Mouse (Mus musculus) layer of hippocampus, postnatal 25 days (tissue): ENCODE results near the gene Dock4. TPM values are rescaled to one million over a fixed set of nuclear protein-coding genes. Genes with fewer than 3 reads are reported as not detected.
"Not testable (repeated sequence)": the region's sequence is repeated elsewhere in the genome, so short reads cannot be mapped to it uniquely, and the experiment has no call there.

ENCODE experiments used
- DNase-seq, 2 experiments: peaks; one replicate each; pipeline ENCODE4 v3.0.0; 2022; ENCODE audit warnings: mixed read lengths in 2 of 2, low spot score in 1 of 2; ENCODE audit errors: extremely low spot score in 1 of 2
- total RNA-seq, 2 experiments: library from RNA; stranded (reverse); gene quantifications; 2 replicates each; pipeline ENCODE4 v1.2.3; 2021

Dock4 gene
- total RNA-seq, 2 experiments from 2014 or later: 205 to 242 TPM

DNA sequence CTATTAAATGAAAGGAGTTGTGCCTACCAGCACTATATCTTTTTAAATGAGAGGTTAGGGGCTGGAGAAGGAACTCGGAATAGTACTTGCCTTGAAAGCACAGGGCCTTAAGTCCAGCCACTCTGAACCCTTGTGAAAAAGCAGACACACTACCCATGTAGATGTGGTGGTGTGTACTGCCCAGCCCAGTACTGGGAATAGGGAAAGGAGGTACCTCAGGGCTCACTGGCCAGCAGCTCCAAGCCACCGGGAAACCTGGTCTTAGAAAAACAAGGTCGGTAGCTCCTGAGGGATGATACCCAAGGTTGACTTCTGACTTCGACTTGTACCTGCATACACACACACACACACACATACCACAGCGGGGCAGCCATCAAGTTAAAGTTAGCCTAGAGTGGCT, 397.2 kb downstream of the Dock4 start:
- DNase-seq: no peak

DNA sequence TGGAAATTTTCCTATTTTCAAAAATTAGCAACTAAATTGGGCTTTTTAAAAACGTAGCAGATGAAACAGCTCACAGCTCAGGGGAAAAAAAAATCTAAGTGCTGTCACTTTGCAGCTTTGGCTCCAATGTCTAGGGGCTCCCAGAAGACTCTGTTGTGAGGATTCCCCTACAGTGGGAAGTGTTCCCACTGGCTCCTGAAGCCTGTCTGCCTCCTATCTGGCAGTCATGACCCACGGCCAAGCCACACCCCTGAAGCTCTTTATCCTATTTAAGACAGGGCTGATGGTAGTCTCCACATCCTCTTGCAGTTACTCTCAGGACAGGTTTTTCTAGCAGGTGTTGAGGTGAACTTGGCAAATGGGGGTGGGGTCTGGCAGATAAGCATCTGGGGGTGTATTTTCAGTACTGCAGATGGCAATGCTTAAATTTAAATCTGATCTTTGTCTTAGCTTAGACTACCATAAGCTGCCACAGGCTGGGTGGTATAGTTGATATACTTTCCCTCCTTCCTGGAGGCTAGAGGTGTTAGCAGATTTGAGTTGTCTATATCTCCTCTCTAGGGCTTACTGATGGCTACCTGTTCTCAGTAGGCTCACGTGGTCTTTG, 397.8 kb downstream of the Dock4 start:
- no peak for DNase-seq

DNA sequence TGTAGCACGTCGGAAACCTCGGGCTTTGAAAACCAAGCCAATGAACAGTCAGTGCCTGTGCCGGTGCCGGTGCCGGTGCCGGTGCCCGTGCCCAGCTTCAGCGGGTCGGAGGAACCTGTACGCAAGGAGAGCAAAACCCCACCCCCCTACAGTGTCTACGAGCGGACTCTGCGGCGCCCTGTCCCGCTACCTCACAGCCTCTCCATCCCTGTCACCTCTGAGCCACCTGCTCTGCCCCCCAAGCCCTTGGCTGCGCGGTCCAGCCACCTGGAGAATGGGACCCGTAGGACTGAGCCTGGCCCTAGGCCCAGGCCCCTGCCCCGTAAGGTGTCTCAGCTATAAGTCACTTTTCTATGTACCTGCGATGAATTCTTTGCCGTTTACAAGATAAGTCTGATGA, 398.6 kb downstream of the Dock4 start:
- DNase-seq: no peak

DNA sequence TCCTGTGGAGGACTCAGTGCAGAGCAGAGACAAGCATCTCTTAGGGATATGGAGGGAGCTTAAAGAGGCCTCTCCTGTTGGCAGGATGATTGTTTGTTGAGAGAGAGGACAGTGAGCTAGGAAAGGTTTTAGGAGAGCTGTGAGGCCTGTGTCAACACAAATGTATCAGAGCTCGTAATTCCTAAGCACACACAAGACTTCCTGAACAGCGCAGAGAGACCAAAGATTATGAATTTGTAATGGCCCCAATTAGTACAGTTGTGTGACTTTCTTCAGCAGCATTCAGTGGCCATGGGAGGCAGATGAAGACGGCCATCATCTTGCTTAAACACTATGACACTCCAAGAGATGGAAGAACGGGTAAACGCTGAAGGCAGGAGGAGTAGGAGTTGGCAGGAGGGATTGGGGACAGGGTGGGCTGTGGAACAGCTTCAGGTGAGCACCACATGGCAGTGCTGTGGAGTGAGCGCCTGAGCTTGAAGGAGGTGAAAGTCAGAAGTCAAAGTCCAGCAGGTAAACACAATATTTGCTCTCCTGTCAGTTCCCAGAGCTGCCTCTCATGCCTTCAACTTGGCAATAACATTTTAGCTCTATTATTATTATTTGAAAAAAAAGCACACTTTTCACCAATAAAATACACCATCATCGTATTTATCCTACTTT, 409.1 kb downstream of the Dock4 start:
- no peak for DNase-seq

DNA sequence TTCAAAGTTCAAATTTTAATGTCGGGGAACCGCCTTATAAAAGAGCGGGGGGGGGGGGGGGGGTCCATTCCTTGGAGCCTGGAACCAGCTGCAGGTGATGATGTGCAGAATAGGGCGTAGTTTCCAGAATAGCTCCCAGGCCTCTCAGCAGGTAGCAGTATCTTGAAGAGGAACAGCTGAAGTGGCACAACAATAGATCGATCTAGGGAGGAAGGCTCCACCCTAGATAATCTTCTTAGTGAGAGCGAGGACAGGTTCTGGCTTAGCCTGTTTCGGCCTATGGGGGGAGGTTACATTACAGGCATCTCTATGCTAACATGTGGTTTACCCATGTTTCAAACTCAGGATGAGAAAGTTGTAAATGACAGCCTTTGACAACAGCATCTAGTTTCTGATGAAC, 411.7 kb downstream of the Dock4 start:
- no peak for DNase-seq

DNA sequence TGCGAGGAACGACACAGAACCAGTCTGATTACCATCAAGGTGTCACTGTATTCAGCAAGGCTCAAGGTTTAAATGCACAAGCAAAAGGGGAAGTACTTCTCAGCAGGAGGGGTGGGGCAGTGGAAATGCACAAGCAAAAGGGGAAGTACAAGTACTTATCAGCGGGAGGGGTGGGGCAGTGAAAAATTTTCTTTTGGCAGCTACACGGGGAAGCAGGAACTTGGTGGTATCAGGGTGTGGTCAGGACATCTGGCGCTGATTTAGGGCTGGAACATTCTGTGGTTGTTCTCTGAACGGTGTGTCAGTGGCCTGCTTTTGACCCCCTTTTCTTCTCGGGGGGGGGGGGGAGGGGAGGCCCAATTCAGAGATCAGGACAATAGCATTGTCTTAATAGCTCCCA, 413.0 kb downstream of the Dock4 start:
- DNase-seq: not testable (repeated sequence)

DNA sequence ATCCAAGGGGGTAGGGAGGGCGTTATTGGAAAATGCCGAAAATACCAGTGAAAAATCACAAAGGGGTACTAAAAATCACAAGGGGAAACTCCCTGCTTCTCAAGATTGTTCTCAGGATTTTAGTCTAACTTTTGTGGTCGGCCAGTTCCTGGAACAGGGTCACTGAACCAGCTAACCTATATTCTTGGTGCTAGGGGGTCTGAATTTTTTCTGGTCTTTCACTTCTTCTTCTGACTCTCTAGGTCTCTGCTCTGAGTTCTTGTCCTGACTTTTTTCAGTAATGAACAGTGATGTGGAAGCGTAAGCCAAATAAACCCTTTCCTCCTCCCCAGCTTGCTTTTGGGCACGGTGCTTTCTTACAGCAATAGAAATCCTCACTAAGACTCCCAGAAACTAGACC, 424.6 kb downstream of the Dock4 start:
- no peak for DNase-seq

DNA sequence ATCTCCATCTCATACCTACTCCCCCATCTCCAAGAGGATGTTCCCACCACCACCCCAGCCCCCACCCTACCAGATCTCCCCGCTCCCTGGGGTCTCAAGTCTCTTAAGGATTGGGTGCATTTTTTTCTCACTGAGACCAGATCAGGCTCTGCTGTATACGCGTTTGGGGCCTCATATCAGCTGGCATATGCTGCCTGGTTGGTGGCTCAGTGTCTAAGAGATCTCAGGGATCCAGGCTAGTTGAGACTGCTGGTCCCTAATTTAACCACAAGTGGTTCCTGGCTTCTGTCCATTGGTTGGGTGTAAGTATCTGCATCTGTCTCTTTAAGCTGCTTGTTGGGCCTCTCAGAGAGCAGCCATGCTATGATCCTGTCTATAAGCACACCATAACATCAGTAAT, 427.0 kb downstream of the Dock4 start:
- DNase-seq: no peak

DNA sequence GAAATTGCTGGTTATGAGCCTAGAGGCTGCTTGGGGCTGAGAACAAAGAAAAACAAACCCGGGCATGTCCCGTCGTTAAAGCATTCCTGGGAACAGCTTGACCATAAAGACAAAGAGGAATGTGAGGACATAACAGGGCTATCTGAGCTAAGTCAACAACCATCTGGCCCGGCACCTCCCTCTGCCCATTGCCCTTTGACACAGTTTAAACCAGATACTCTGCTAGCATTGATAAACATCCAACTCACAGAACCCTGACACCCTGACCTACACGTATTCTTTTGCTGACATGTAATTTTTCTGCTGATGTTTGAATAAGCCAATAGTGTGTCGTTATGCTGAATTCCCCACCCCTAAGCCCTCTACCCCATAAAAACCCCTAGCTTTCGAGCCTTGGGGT, 427.5 kb downstream of the Dock4 start:
- DNase-seq: not testable (repeated sequence)

DNA sequence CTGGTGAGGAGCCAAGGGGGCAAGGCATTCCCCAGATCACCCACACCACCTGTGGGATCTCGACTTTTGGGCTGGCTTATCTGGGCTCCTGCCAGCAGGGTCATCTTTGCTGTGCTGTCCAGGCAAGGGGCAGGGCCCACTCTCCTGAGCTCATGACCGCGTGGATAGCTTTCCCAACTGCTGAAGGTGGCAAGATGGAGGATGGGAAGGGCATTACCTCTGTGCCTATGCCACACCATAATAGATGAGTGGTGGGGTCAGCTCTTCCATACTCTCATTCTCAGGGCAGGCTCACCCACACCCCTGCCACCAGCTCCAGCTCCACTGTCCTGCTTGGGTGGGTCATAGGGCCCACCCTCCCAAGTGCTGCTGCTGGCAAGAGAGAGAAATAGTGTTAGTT, 439.2 kb downstream of the Dock4 start:
- no peak for DNase-seq

DNA sequence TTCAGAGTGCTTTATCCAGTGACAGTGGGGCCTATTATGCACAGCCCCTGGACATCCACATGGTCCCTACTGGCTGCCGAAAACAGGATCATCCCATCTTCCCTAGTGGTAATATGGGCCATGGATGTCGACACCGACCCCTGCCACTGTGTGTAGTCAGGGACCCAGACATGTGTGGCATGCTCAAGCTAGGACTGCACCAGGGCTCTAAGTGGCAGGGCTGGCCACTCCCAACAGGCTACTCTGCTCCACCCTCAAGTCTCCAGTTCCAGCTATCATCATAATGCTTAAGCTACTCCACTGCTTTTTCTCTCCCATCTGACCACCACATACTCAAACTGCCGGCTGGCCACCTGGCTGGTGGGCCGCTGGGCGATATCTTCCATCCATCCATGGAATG, 439.6 kb downstream of the Dock4 start:
- no peak for DNase-seq

DNA sequence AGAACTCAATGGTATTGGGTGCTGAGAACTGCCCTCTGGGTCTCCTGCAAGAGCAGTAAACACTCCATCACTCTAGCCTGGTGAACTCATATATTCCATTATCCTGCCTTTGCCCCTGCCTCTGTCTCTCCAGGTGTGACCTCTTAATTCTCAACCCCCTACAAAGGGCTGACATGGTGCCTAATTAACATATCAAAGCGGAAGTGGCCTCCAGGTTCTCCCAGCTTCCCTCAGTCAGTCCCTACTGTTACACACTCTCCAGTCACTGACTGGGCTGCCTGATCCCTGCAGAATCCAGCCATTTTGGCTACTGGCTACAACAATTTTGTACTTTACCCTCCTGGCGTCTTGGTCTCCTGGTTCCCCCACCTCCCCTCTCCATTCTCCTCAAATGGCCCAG, 441.7 kb downstream of the Dock4 start:
- no peak for DNase-seq

DNA sequence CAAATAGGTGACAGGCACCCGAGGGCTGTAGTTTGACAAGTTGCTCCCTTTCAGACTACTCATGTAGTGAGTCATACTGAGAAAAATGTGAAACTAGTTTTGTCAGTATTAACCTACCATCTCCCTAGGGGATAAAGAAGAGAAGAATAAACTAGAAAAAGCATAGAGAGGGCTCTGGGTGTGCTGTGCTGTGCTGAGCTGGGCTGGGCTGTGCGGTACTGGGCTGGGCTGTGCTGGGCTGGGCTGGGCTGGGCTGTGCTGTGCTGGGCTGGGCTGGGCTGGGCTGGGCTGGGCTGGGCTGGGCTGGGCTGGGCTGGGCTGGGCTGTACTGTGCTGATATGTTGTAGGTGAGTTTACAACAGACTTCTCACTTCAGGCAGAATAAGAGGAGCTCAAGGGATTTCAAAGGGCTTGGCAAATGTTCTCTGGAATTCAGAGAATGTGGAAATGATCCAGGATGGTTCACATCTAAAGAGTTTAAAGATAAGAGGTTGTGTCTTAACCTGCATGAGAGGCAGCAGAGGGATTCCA, 442.6 kb downstream of the Dock4 start:
- no peak for DNase-seq

DNA sequence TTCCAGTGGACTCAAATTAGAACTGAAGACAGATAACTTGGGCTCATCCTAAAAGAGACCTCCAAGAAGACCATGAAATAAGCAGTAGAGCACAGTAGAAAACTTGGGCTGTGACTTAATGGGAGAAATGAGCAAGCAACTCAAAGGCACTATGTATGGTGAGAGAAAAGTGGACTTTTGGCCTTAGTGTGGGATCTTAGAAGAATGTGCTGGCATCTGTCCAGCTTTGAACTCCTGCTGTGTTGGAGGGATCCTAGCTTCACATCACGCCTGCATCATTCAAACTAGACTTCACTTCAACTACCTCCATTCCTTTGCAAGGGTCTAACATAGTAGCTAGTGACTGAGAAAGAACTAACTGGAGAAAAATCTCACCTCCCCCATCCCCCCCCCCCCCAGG, 443.1 kb downstream of the Dock4 start:
- no peak for DNase-seq

DNA sequence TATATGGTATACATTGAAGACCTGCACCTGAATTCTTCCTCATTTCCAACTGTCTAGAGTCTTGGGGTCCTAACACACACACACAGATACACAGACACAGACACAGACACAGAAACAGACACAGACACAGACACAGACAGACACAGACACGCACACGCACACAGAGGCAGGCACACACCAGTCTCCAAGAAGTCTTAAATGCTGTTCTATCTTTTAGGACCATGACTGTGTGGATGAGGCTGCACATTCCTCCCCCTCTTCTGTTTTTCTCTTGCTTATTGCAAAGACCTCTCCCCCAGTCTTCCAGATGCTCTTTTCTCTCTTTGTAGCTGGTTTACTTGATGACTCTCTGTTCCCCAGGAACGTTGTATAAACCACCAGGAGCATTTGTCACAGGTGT, 443.8 kb downstream of the Dock4 start:
- no peak for DNase-seq

DNA sequence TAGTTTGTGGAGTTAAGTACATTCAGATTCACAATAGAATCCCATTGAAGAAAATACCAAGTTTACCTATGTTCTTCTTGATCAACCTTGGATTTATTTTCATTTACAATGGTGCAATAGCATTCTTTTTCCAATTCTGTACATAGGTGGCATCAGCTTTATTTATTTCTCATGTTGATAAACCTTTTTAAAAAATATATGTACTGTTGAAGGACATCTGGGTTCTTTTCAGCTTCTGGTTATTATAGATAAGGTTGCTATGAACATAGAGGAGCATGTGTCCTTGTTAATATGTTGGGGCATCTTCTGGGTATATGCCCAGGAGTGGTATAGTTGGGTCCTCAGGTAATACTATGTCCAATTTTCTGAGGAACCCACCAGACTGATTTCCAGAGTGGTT, 445.4 kb downstream of the Dock4 start:
- no peak for DNase-seq

DNA sequence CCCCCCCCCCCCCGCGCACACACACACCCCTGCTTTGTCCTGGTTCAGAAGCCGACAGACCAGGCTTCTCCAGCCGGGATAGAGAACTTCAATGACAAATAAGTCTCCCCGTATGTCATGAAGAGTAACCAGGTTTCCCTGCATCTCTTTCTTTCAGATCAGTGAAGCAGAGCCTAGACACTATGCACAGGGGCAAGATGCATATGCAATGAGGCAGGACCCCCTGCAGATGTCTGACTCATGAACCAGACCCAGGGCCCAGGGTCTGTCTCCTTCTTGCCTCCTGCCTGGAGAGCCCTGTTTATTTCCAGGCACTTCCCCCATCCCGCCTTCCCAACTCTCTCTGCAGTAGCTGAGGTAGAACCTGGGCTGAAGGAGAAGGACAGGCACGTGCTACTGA, 448.0 kb downstream of the Dock4 start:
- no peak for DNase-seq

DNA sequence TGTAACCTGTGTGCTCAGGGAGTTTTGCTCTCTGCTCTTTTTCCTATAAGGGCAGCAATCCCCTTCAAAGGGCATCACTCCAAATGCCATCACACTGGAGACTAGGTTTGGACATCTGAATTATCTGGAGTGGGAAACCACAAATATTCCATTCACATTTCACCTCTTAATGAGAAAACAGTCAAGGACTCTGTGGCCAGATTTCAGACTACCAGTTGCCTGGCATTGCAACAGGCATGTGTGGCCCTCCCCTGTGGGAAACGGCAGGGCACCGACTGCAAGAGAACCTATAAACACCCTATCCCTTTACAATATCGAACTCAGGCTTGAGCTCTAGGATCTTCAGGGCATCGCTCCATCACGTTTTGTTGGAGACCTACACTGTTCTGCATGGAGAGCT, 448.9 kb downstream of the Dock4 start:
- no peak for DNase-seq
